Mouse (Mus musculus) embryo, embryonic 9.5 days (tissue): ENCODE data around the gene Peli3.
"Not testable (repeated sequence)": the region's sequence is repeated elsewhere in the genome, so short reads cannot be mapped to it uniquely, and the experiment has no call there.

Experiments
- DNase-seq: peaks from one replicate; pipeline ENCODE4 v3.0.0-alpha.2; 2017; ENCODE audit errors: extremely low spot score

Gene Peli3

GRCm38 (mm10) chr19:4942551-4943252 is at the start of gene Peli3:
TSS of gene Peli3 (minus strand) at chr19:4943127.
- DNase-seq = peak; percentile 94

- DNase-seq = peak; percentile 34
These were observed 49.4 kb upstream of the Peli3 start for GRCm38 (mm10) chr19:4992371-4992770.

GRCm38 (mm10) chr19:4990716-4991115 is 47.8 kb upstream of the Peli3 start:
- no peak for DNase-seq

GRCm38 (mm10) chr19:4990256-4990625 is 47.3 kb upstream of the Peli3 start, which contains the start of gene Npas4:
TSS of gene Npas4 (minus strand) at chr19:4990316.
- no peak for DNase-seq

GRCm38 (mm10) chr19:4989434-4990255 is 46.7 kb upstream of the Peli3 start:
- DNase-seq = no peak

GRCm38 (mm10) chr19:4989013-4989412 is 46.1 kb upstream of the Peli3 start:
- peak; percentile 92 for DNase-seq

- DNase-seq = peak; percentile 51
These were observed 38.8 kb upstream of the Peli3 start for GRCm38 (mm10) chr19:4981767-4982166.

GRCm38 (mm10) chr19:4968236-4968635 is 25.3 kb upstream of the Peli3 start:
- no peak for DNase-seq

GRCm38 (mm10) chr19:4961928-4962601 is 19.1 kb upstream of the Peli3 start, which contains the start of gene Mrpl11:
TSS of gene Mrpl11 (plus strand) at chr19:4962147.
- DNase-seq = peak; percentile 93

- DNase-seq = not testable (repeated sequence)
These were observed 5.7 kb upstream of the Peli3 start for GRCm38 (mm10) chr19:4948641-4949040.

- DNase-seq = no peak
These were observed 2.6 kb upstream of the Peli3 start for GRCm38 (mm10) chr19:4945540-4945939.

- no peak for DNase-seq
These were observed 294 bp upstream of the Peli3 start for GRCm38 (mm10) chr19:4943253-4943588.

GRCm38 (mm10) chr19:4937444-4938310 is 5.2 kb downstream of the Peli3 start:
- no peak for DNase-seq

- no peak for DNase-seq
These were observed 6.0 kb downstream of the Peli3 start for GRCm38 (mm10) chr19:4936896-4937295.

- no peak for DNase-seq
These were observed 14.1 kb downstream of the Peli3 start for GRCm38 (mm10) chr19:4928781-4929180.

- DNase-seq = peak; percentile 100
These were observed 14.9 kb downstream of the Peli3 start, which contains the start of gene Dpp3 for GRCm38 (mm10) chr19:4927904-4928531. TSS of gene Dpp3 (minus strand) at chr19:4928287.

GRCm38 (mm10) chr19:4925121-4925860 is 17.6 kb downstream of the Peli3 start:
- no peak for DNase-seq

GRCm38 (mm10) chr19:4919652-4920051 is 23.3 kb downstream of the Peli3 start:
- no peak for DNase-seq

GRCm38 (mm10) chr19:4916827-4917226 is 26.1 kb downstream of the Peli3 start:
- no peak for DNase-seq

GRCm38 (mm10) chr19:4915924-4916603 is 26.9 kb downstream of the Peli3 start:
- no peak for DNase-seq
